Mouse (Mus musculus): ENCODE results near the gene Cdhr3.
A peak's percentile ranks its signal among the peaks of the same experiment; 100 is the strongest.

Cdhr3 gene

GRCm38 (mm10) chr12:33028708-33029107 is 64.0 kb downstream of the Cdhr3 start:
- H3K36me3 ChIP-seq (ENCODE audit: insufficient read depth, low read length), result no peaks in the 10 kb centered on the region
- peaks cover 21% of the 10 kb centered on the region for H3K4me1 ChIP-seq (replicated peaks; ENCODE audit: low read depth, low read length)
- no peak for TF ChIP-seq POU5F1 (IDR thresholded peaks at IDR 0.05; ENCODE audit: borderline replicate concordance, low read length)
- H3K9me3 ChIP-seq (ENCODE audit: low read length), result no peaks in the 10 kb centered on the region
- peaks cover 67% of the 10 kb centered on the region for H3K27me3 ChIP-seq (ENCODE audit: insufficient read depth, low read length)
- peak overlapping the region; percentile 64 for H3K4me3 ChIP-seq (replicated peaks; ENCODE audit: low read length)

GRCm38 (mm10) chr12:33028109-33028691 is 64.5 kb downstream of the Cdhr3 start:
- no peaks in the 10 kb centered on the region for H3K9me3 ChIP-seq (ENCODE audit: low read length)
- H3K36me3 ChIP-seq (ENCODE audit: insufficient read depth, low read length), result no peaks in the 10 kb centered on the region
- peaks cover 63% of the 10 kb centered on the region for H3K27me3 ChIP-seq (ENCODE audit: insufficient read depth, low read length)
- H3K4me3 ChIP-seq (replicated peaks; ENCODE audit: low read length), result peak overlapping the region; percentile 64
- peak; percentile 36 for TF ChIP-seq CTCF (conservative IDR thresholded peaks at IDR 0.05; ENCODE audit: low read length)
- TF ChIP-seq POU5F1 (IDR thresholded peaks at IDR 0.05; ENCODE audit: borderline replicate concordance, low read length), result no peak
- H3K4me1 ChIP-seq (replicated peaks; ENCODE audit: low read depth, low read length), result peaks cover 21% of the 10 kb centered on the region

- Histone ChIP-seq H3K4me3 (replicated peaks; ENCODE audit: low read length) (no peak overlapping the region; the same call in 1 of the 2 replicates), H3K9me3 (ENCODE audit: low read length) (no peaks in the 10 kb centered on the region), H3K4me1 (replicated peaks; ENCODE audit: low read depth, low read length) (peaks cover 21% of the 10 kb centered on the region), H3K27me3 (ENCODE audit: insufficient read depth, low read length) (peaks cover 52% of the 10 kb centered on the region), H3K36me3 (ENCODE audit: insufficient read depth, low read length) (no peaks in the 10 kb centered on the region)
- TF ChIP-seq POU5F1 (IDR thresholded peaks at IDR 0.05; ENCODE audit: borderline replicate concordance, low read length), result no peak
- TF ChIP-seq NANOG (IDR thresholded peaks at IDR 0.05; ENCODE audit: borderline replicate concordance, low read length), result no peak
- TF ChIP-seq CTCF (conservative IDR thresholded peaks at IDR 0.05; ENCODE audit: low read length), result peak; percentile 84
Measured at GRCm38 (mm10) chr12:33027093-33027492, 65.6 kb downstream of the Cdhr3 start.

GRCm38 (mm10) chr12:33024524-33024923 is 68.2 kb downstream of the Cdhr3 start:
- Histone ChIP-seq H3K4me3 (replicated peaks; ENCODE audit: low read length) (no peak overlapping the region), H3K36me3 (ENCODE audit: insufficient read depth, low read length) (no peaks in the 10 kb centered on the region), H3K9me3 (ENCODE audit: low read length) (no peaks in the 10 kb centered on the region), H3K27me3 (ENCODE audit: insufficient read depth, low read length) (peaks cover 32% of the 10 kb centered on the region), H3K4me1 (replicated peaks; ENCODE audit: low read depth, low read length) (peaks cover 27% of the 10 kb centered on the region)
- TF ChIP-seq NANOG (IDR thresholded peaks at IDR 0.05; ENCODE audit: borderline replicate concordance, low read length) (no peak), POU5F1 (IDR thresholded peaks at IDR 0.05; ENCODE audit: borderline replicate concordance, low read length) (no peak), CTCF (conservative IDR thresholded peaks at IDR 0.05; ENCODE audit: low read length) (no peak)

GRCm38 (mm10) chr12:33021751-33022150 is 70.9 kb downstream of the Cdhr3 start:
- Histone ChIP-seq H3K36me3 (ENCODE audit: insufficient read depth, low read length) (no peaks in the 10 kb centered on the region), H3K4me3 (replicated peaks; ENCODE audit: low read length) (no peak overlapping the region), H3K4me1 (replicated peaks; ENCODE audit: low read depth, low read length) (peaks cover 6% of the 10 kb centered on the region), H3K9me3 (ENCODE audit: low read length) (no peaks in the 10 kb centered on the region), H3K27me3 (ENCODE audit: insufficient read depth, low read length) (peaks cover 22% of the 10 kb centered on the region)
- TF ChIP-seq NANOG (IDR thresholded peaks at IDR 0.05; ENCODE audit: borderline replicate concordance, low read length), result no peak
- no peak for TF ChIP-seq POU5F1 (IDR thresholded peaks at IDR 0.05; ENCODE audit: borderline replicate concordance, low read length)
- no peak for TF ChIP-seq CTCF (conservative IDR thresholded peaks at IDR 0.05; ENCODE audit: low read length)

GRCm38 (mm10) chr12:33021140-33021539 is 71.5 kb downstream of the Cdhr3 start:
- Histone ChIP-seq H3K36me3 (ENCODE audit: insufficient read depth, low read length) (no peaks in the 10 kb centered on the region), H3K9me3 (ENCODE audit: low read length) (no peaks in the 10 kb centered on the region), H3K4me3 (replicated peaks; ENCODE audit: low read length) (no peak overlapping the region), H3K4me1 (replicated peaks; ENCODE audit: low read depth, low read length) (peaks cover 6% of the 10 kb centered on the region), H3K27me3 (ENCODE audit: insufficient read depth, low read length) (peaks cover 19% of the 10 kb centered on the region)
- TF ChIP-seq CTCF (conservative IDR thresholded peaks at IDR 0.05; ENCODE audit: low read length) (no peak), POU5F1 (IDR thresholded peaks at IDR 0.05; ENCODE audit: borderline replicate concordance, low read length) (no peak), NANOG (IDR thresholded peaks at IDR 0.05; ENCODE audit: borderline replicate concordance, low read length) (no peak)

GRCm38 (mm10) chr12:33020011-33020410 is 72.7 kb downstream of the Cdhr3 start:
- Histone ChIP-seq H3K4me1 (replicated peaks; ENCODE audit: low read depth, low read length) (peaks cover 6% of the 10 kb centered on the region), H3K9me3 (ENCODE audit: low read length) (no peaks in the 10 kb centered on the region)

GRCm38 (mm10) chr12:33018601-33019000 is 74.1 kb downstream of the Cdhr3 start:
- Histone ChIP-seq H3K27me3 (ENCODE audit: insufficient read depth, low read length) (peaks cover 21% of the 10 kb centered on the region), H3K36me3 (ENCODE audit: insufficient read depth, low read length) (no peaks in the 10 kb centered on the region), H3K4me3 (replicated peaks; ENCODE audit: low read length) (no peak overlapping the region), H3K9me3 (ENCODE audit: low read length) (no peaks in the 10 kb centered on the region), H3K4me1 (replicated peaks; ENCODE audit: low read depth, low read length) (peaks cover 6% of the 10 kb centered on the region)
- TF ChIP-seq CTCF (conservative IDR thresholded peaks at IDR 0.05; ENCODE audit: low read length) (no peak), NANOG (IDR thresholded peaks at IDR 0.05; ENCODE audit: borderline replicate concordance, low read length) (no peak), POU5F1 (IDR thresholded peaks at IDR 0.05; ENCODE audit: borderline replicate concordance, low read length) (no peak)

More at GRCm38 (mm10) chr12:33020011-33020410, 72.7 kb downstream of the Cdhr3 start:
- H3K4me3 ChIP-seq (replicated peaks; ENCODE audit: low read length), result no peak overlapping the region
- H3K36me3 ChIP-seq (ENCODE audit: insufficient read depth, low read length), result no peaks in the 10 kb centered on the region
- TF ChIP-seq POU5F1 (IDR thresholded peaks at IDR 0.05; ENCODE audit: borderline replicate concordance, low read length) (no peak), CTCF (conservative IDR thresholded peaks at IDR 0.05; ENCODE audit: low read length) (no peak), NANOG (IDR thresholded peaks at IDR 0.05; ENCODE audit: borderline replicate concordance, low read length) (no peak)
- H3K27me3 ChIP-seq (ENCODE audit: insufficient read depth, low read length), result peaks cover 20% of the 10 kb centered on the region
